In the genomic region with DNA sequence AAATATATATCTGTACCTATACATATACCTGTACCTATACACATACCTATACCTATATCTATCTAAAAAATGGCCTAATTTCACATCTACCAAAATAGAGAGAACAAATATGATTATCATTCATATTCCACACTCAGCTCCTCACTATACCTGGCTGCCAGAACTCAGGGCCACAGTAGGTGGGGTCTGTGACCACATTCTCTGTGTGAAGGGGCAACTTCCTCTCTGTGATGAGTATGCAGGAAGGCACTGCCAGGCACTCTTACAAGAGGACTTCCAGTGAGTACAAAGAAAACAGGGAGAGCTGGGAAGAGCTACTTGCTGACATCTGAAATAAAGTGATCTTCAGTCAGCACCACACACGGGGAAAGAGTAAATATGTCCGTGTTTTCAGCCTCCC, we compare ENCODE assay signal across 22 mouse cellular contexts. TPM values are rescaled to one million over a fixed set of nuclear protein-coding genes. Genes with fewer than 3 reads are reported as not detected.
"Had no signal": no experiment of that assay in that cellular context is flagged by ENCODE, and none has a peak within 500 bp of the region (broad histone marks: within the 10 kb centered on the region; RNA-seq: fewer than 3 reads in every experiment).

No protein-coding gene starts in this region.

- H3K4me2 ChIP-seq: kidney, embryonic 15.5 days; limb, embryonic 13.5 days; liver, embryonic 12.5 days; liver, embryonic 15.5 days; neural tube, embryonic 12.5 days; neural tube, embryonic 15.5 days; stomach, embryonic 15.5 days had no signal

- ATAC-seq: liver, embryonic 12.5 days had no signal

- DNase-seq: kidney, adult 2 months; kidney, postnatal 10 days; kidney, postnatal 36 days; layer of hippocampus, postnatal 36 days; liver; lung, adult 2 months; lung, postnatal 14 days; lung, postnatal 4 days; midbrain, embryonic 14.5 days; retina, postnatal 1 day; spleen, adult 18-20 months; thymus, postnatal 25 days had no signal

- H3K4me3 ChIP-seq: kidney, embryonic 15.5 days; limb, embryonic 10.5 days; limb, embryonic 13.5 days; liver, embryonic 12.5 days; liver, embryonic 15.5 days; midbrain, embryonic 10.5 days; neural tube, embryonic 12.5 days; neural tube, embryonic 15.5 days; stomach, embryonic 15.5 days had no signal

- H3K9me3 ChIP-seq: kidney, embryonic 15.5 days; limb, embryonic 10.5 days; limb, embryonic 13.5 days; liver, embryonic 12.5 days; liver, embryonic 15.5 days; midbrain, embryonic 10.5 days; neural tube, embryonic 12.5 days; neural tube, embryonic 15.5 days; stomach, embryonic 15.5 days had no signal

- H3K4me1 ChIP-seq: liver, embryonic 12.5 days; liver, embryonic 15.5 days; stomach, embryonic 15.5 days had no signal

- H3K9ac ChIP-seq: kidney, embryonic 15.5 days; limb, embryonic 13.5 days; liver, embryonic 12.5 days; liver, embryonic 15.5 days; neural tube, embryonic 12.5 days; neural tube, embryonic 15.5 days; stomach, embryonic 15.5 days had no signal

- H3K36me3 ChIP-seq: kidney, embryonic 15.5 days; limb, embryonic 10.5 days; limb, embryonic 13.5 days; liver, embryonic 12.5 days; liver, embryonic 15.5 days; midbrain, embryonic 10.5 days; neural tube, embryonic 12.5 days; neural tube, embryonic 15.5 days; stomach, embryonic 15.5 days had no signal

- H3K27me3 ChIP-seq: limb, embryonic 13.5 days; liver, embryonic 12.5 days; liver, embryonic 15.5 days; neural tube, embryonic 12.5 days; neural tube, embryonic 15.5 days; stomach, embryonic 15.5 days had no signal

- H3K27ac ChIP-seq: kidney, embryonic 15.5 days; limb, embryonic 10.5 days; limb, embryonic 13.5 days; liver, embryonic 12.5 days; liver, embryonic 15.5 days; midbrain, embryonic 10.5 days; neural tube, embryonic 12.5 days; neural tube, embryonic 15.5 days; stomach, embryonic 15.5 days had no signal

RNA-seq across cellular contexts. Expression of a gene that starts 28.4 kb away (rescaled TPM):
- polyA plus RNA-seq: kidney, adult 2 months; limb, embryonic 10.5 days; liver, embryonic 12.5 days; midbrain, embryonic 10.5 days; urinary bladder, adult 2 months had no signal
